Mouse (Mus musculus) lung, postnatal 36 days (tissue): ENCODE results near the gene March5.
"Not testable (repeated sequence)": the region's sequence is repeated elsewhere in the genome, so short reads cannot be mapped to it uniquely, and the experiment has no call there.

Experiments
- DNase-seq: peaks from one replicate; pipeline ENCODE4 v3.0.0; 2022; ENCODE audit warnings: mixed read lengths

March5 gene

DNA sequence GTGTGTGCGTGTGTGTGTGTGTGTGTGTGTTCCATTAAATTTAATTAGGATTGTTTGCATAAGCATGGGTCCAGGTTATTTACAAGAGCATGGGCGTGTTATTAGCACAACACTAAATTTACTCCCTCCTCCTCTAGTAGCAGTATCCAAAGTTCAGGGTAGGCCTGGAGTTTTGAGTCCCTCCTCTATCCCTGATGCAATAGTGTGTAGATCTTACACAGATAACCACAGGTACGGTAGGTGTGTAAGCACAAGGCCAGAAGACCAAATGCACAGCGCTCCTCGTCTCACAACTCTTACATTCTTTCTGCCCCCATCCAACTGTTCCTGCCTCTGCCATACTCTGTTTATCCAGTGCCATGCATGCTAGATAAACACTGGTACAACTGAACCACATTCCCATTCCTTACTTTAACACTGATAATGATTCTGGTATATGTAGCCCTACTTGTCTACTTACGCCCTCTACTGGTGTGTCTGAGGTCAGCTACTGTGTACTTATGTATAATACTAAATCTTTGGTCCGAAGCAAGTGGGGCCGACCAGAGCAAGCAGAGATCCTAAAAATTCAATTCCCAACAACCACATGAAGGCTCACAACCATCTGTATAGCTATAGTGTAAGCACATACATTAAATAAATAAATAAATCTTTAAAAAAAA, 2.3 kb downstream of the March5 start:
- DNase-seq: peak; percentile 21

- no peak for DNase-seq
Observed at GRCm38 (mm10) chr19:37210457-37210856, 3.1 kb downstream of the March5 start.

DNA sequence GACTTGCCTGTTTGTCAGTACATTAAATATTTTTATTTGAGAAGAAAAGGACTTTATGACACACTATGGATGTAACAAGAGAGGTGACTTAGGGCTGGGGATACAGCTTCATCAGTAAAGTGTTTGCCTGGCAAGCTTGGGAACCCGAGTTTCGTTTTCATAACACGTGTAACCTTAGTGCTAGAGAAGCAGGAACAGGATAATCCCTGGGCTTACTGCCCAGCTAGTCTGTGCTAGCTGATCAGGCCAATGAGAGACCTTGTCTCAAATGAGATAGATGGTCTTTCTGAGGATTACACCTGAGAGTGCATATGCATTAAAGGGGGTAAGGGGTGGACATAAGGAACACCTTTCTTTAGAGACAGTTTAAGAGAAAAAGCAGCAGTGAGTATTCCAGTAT, 4.1 kb downstream of the March5 start:
- DNase-seq: no peak

DNA sequence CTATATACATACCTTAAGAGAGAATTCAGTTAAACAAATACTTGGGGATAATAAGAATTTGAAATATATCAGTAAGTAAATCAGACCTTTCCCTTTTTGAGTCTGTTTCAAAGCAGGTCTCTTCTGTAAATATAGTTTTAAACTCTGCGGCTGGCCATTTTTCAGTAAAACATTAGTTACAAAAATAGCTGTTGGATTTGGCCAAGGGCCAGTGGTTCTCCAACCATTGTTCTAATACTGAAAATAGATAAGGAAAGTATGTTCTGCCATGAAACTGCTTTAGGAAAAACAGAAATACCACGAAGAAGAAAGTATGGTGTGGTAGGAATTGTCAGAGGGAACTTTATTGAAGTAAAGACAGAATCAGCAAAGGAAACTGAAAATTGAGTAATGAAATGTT, 7.4 kb downstream of the March5 start:
- peak; percentile 37 for DNase-seq

GRCm38 (mm10) chr19:37225197-37225862, 18.0 kb downstream of the March5 start:
- no peak for DNase-seq

DNA sequence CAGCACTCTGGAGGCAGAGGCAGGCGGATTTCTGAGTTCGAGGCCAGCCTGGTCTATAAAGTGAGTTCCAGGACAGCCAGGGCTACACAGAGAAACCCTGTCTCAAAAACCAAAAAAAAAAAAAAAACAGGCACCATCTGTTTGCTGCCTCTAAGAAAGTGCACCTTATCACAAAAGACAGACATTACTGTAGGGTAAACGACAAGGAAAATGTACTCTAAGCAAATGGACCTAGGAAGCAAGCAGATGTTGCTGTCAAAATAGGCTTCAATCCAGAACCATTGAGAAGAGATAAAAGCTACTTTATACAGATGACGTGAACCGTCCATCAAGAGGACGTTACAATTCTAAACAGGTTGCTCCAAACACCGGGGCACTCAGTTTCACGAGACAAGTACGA, 25.3 kb downstream of the March5 start:
- not testable (repeated sequence) for DNase-seq

DNA sequence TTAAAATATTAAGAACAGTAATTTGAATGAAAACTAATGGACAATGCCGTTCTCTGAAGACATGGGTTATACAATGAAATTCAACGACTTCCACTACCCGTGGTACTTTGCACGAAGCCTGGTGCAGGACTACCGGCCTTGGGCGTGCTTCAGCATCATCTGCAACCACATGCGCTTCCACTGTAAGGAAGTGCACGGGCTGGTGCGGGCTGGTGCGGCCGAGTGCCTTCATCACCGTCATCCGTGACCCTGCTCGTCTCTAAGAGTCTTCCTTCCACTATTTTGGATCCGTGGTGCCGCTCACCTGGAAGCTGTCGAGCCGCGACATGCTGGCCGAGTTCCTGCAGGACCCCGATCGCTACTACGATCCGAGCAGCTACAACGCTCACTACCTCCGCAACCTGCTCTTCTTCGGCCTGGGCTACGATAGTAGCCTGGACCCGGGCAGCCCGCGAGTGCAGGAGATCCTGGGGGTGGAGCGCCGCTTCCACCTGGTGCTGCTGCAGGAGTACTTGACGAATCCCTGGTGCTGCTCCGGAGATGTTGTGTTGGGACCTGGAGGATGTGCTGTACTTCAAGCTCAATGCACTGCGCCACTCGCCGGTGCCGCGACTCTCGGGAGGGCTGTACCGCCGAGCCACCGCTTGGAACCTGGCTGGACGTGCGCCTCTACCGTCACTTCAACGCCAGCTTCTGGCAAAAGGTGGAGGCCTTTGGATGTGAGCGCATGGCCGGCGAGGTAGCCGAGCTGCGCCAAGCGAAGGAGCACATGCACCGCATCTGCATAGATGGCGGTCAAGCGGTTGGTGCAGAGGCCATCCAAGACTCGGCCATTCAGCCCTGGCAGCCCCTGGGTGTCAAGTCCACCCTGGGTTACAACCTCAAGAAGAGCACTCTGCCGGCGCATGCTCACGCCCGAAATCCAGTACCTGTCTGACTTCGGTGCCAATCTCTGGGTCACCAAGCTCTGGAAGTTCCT, 26.5 kb downstream of the March5 start:
- no peak for DNase-seq

GRCm38 (mm10) chr19:37235818-37236217, 28.5 kb downstream of the March5 start:
- peak; percentile 28 for DNase-seq

- no peak for DNase-seq
Observed at GRCm38 (mm10) chr19:37237306-37237705, 30.0 kb downstream of the March5 start.

GRCm38 (mm10) chr19:37237712-37238437, 30.5 kb downstream of the March5 start:
- no peak for DNase-seq

DNA sequence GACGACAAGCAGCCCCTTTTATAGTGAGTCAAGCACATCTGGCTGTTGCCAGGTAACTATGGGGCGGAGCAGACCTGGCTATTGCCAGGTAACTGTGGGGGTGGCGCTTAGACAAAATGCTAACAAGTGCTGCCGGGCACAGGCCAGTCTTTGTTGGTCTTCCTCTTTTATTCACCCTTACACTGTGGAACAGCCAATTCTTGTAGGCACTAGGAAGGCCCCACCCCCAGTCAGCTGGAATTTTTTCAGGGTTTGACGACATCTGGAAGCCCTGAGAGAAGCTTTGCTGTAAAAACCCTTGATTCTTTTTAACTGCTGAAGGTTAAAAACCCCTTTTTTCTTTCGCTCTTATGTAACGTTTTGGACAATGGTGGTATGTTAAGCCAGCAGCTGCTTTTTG, 31.3 kb downstream of the March5 start:
- DNase-seq: peak; percentile 18

DNA sequence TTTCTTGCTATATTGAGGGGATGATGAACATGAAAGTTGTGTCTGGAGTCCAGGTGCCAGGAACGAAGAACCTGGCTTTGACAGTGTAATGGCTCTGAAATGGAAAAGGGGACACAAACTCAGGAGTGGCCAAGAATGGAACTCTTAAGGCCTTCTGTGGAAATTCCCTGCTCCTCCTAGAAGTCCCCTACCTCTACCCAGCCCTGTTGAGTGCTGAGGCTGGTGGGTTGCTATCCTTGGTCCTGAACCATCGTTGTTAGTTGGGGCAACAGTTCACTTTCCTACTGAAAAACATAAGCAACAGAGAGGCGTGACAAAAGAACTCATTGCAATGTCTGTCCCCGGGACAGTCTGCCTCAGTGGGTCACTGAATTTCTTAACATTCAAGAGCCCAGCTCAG, 31.8 kb downstream of the March5 start:
- peak; percentile 30 for DNase-seq

GRCm38 (mm10) chr19:37241201-37241600, 33.9 kb downstream of the March5 start:
- peak; percentile 16 for DNase-seq

- no peak for DNase-seq
Observed at GRCm38 (mm10) chr19:37242707-37243106, 35.4 kb downstream of the March5 start.

- no peak for DNase-seq
Observed at GRCm38 (mm10) chr19:37246859-37247258, 39.5 kb downstream of the March5 start.

DNA sequence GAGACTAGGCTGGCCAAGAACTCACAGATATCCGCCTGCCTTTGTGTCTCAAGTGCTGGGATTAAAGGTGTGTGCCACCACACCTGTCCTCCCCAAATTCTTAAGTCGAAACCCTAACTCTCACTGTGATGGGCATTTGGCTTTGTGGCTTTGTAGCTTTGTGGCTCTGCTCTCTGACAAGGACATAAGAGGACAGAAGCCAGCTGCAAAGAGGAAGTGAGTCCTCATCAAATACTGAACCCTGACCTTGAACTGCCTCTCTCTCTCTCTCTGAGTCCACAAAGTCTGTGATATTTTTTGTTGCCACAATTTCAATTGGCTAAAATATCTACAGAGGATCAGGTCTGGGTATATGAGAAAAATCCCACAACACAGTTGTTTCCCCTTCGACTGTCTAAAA, 40.9 kb downstream of the March5 start:
- DNase-seq: no peak

DNA sequence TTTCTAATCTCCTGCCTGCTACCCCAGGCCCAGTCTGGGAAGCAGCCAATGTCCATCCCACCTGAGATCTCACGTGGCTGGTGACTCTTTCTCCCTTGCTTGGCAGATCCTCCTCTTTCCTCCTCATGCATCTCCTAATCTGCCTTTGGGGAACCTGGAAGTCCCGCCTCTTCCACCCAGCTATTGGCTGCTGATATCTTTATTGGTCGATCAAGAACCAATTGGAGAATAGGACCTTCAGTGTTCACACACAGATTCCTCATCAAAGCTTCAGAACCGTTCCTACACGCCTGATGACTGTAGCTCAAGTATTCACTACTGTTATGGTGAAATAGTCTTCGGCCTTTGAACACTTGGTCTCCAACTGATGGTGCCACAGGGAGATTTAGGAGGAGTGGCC, 44.8 kb downstream of the March5 start:
- peak; percentile 26 for DNase-seq

DNA sequence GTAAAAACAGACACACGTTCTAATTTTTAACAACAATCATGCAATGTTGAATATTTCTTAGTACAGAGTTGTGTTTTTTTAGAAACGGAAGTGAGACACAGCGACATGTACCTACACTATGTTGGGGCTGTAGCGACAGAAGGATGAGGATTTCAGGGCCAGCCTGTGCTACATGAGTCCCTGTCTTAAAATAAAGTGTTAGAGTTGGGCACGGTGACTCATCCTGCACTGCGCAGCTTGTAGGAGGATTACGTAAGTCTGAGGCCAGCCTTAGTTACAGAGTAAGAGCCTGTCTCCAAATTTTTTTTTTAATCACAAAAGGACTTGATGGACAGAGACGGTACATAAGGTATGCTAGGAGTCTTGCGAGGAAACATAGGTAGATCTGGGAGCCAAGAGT, 48.0 kb downstream of the March5 start:
- DNase-seq: no peak

DNA sequence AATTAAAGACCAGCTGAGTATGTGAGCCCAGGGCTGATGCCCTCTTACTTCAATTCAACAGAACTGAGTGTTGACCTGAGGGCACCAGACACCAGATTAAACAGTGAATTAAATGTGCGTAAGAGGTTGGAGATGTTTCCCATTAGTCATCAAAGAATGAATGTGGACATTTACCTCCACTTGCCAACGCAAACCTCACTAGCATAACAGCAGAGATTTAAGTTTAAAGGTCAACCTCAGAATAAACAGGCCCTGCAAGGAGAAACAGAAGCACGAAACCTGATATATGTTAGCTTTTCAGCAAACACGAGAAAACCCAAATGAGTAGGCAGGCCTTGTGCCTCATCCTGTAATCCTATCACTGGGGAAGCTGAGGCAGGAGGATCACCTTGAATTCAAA, 55.0 kb downstream of the March5 start:
- no peak for DNase-seq

DNA sequence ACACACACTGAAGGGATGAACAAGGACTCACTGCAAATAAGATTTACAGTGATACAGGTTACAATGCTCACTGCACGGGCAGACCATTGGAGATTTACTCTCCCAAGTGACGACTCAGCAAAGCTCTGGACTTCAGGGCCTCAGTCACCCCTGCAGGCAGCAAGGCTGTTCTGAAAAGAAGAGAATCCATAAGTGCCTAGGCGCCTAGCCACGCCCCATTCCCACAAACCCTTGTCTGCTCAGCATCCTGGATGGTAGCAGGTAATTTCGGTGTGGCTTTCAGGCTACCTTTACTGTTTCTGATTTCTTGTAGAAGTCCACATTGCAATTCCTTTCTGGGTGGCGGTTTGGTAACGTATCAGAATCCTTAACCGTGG, 56.2 kb downstream of the March5 start:
- DNase-seq: peak; percentile 18

- peak; percentile 57 for DNase-seq
Observed at GRCm38 (mm10) chr19:37263943-37264897, 56.9 kb downstream of the March5 start.
